Mouse (Mus musculus): Measurements from ENCODE around the gene Vegfd. TPM values are rescaled to one million over a fixed set of nuclear protein-coding genes. Genes with fewer than 3 reads are reported as not detected.

Vegfd gene
- polyA plus RNA-seq, 1 experiment from 2014 or later: 20.3 TPM

DNA sequence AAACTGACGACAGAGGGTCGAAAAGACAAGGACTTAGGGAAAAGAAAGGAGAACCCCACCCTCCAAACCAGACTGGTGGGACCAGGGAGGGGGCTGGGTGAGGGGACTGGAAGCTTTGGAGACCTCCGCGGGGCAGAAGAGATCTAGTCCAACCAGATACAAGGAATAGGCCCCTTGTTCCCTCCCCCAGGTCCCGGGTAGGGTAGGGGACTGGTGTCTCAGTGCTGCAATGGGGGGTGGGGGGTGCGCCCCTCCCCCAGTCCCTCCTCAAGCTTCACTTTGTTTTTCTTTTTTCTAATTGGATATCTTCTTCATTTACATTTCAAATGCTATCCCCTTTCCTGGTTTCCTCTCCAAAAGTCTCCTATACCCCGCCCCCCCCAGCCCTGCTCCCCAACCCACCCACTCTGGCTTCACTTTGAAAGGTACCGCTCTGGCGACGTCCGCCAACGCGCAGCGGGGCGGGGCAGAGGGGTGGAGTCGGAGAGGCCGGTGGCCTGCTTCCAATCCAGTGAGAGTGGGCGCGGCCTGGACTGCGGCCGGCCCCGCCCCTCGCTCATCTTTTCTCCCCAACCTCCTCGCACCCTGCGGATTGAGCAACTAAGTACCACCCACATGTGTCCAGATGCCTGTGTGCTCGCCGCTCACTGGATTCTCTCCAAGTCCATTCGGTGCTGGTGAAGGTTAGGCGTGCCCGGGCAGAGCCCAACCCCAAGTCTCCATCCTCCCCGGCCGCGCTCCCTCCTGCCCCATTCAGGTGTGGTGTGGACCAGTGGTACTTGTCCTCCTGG is 8.6 kb downstream of the Vegfd start:
- Histone ChIP-seq H3K27ac (peak overlapping the region; percentile 74), H3K4me2 (peak overlapping the region; percentile 70), H3K4me3 (replicated peaks) (peak overlapping the region; percentile 40), H3K36me3 (no peaks in the 10 kb centered on the region), H3K9ac (no peak overlapping the region), H3K27me3 (peaks cover 25% of the 10 kb centered on the region), H3K4me1 (no peaks in the 10 kb centered on the region), H3K9me3 (replicated peaks) (no peaks in the 10 kb centered on the region)
- peak; percentile 98 for ATAC-seq (replicated peaks; ENCODE audit: low FRiP score)
- 25% methylated on average over 32 of the region's 33 CpGs for WGBS

- no peak for ATAC-seq (replicated peaks; ENCODE audit: low FRiP score)
- H3K4me1 ChIP-seq: no peaks in the 10 kb centered on the region
- H3K27me3 ChIP-seq: peaks cover 7% of the 10 kb centered on the region; the same call in 1 of the 2 replicates
- H3K36me3 ChIP-seq: no peaks in the 10 kb centered on the region
- 77% methylated on average over 4 of the region's 4 CpGs for WGBS
- no peak overlapping the region for H3K27ac ChIP-seq
- no peak overlapping the region for H3K4me2 ChIP-seq
- H3K4me3 ChIP-seq (replicated peaks): no peak overlapping the region
- no peak overlapping the region for H3K9ac ChIP-seq
- H3K9me3 ChIP-seq (replicated peaks): no peaks in the 10 kb centered on the region
These were observed 20.9 kb downstream of the Vegfd start for GRCm38 (mm10) chrX:164394091-164394490.

DNA sequence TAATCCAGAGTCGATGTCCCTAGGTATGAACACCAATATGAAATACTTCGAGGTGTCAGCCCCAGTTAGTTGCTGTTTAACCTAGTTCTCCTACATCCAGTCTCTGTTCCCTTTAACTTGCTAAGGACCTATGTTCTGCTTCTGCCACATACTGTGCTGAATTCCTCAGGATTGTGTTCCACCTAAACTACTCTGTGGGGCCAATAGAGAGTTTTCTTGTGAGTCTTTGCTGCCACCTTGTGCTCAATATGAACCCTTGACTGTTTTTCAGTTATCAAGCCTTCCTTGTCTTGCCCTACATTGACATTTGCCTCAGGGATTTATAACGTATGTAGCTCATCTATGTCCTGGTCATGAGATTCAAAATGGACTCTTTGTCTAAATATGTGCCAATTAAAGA is 25.3 kb downstream of the Vegfd start:
- H3K9me3 ChIP-seq (replicated peaks): no peaks in the 10 kb centered on the region

DNA sequence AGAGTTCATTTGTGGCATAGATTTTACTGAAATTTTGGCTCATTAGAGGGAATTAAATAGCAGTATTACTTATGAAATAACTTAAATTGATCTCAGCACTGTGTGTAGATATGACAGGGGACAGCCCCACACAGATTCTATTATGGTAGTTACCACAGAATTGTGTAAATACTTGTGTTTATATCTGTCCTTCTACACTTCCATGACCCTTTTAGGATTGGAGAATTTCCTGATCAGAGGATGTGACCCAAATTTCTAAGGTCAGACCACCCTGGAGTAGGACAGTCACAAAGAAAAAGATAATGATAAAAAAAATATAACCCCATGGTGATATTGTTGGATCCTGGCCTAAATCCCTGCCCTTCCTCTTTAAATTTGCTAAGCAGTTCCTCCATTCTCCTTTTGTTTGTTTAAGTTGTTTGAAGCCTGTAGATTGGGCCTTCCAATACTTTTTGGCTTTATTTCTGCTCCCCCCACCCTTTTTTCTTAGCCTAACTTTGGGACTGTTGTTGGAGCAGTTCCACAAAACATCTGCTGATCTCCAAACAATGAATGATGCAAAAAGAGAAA is 32.0 kb downstream of the Vegfd start:
- no peak for ATAC-seq (replicated peaks; ENCODE audit: low FRiP score)
- H3K27ac ChIP-seq: no peak overlapping the region
- H3K9me3 ChIP-seq (replicated peaks): no peaks in the 10 kb centered on the region
- H3K9ac ChIP-seq: no peak overlapping the region
- no peaks in the 10 kb centered on the region for H3K36me3 ChIP-seq
- peaks cover 12% of the 10 kb centered on the region for H3K27me3 ChIP-seq
- no peak overlapping the region for H3K4me3 ChIP-seq (replicated peaks)
- no peak overlapping the region for H3K4me2 ChIP-seq
- no peaks in the 10 kb centered on the region for H3K4me1 ChIP-seq

More for the DNA sequence above, 25.3 kb downstream of the Vegfd start:
- WGBS: 62% methylated on average over 3 of the region's 3 CpGs
- H3K9ac ChIP-seq: no peak overlapping the region
- H3K27ac ChIP-seq: no peak overlapping the region
- no peak for ATAC-seq (replicated peaks; ENCODE audit: low FRiP score)
- no peak overlapping the region for H3K4me2 ChIP-seq
- H3K36me3 ChIP-seq: no peaks in the 10 kb centered on the region
- H3K27me3 ChIP-seq: peaks cover 7% of the 10 kb centered on the region; the same call in 1 of the 2 replicates
- no peaks in the 10 kb centered on the region for H3K4me1 ChIP-seq
- no peak overlapping the region for H3K4me3 ChIP-seq (replicated peaks)

- Histone ChIP-seq H3K9me3 (replicated peaks) (no peaks in the 10 kb centered on the region), H3K4me3 (replicated peaks) (no peak overlapping the region), H3K27ac (no peak overlapping the region), H3K9ac (no peak overlapping the region), H3K27me3 (peaks cover 12% of the 10 kb centered on the region), H3K36me3 (no peaks in the 10 kb centered on the region), H3K4me1 (no peaks in the 10 kb centered on the region), H3K4me2 (no peak overlapping the region)
- WGBS: 73% methylated on average over 9 of the region's 9 CpGs
- ATAC-seq (replicated peaks; ENCODE audit: low FRiP score): no peak
These were observed 33.2 kb downstream of the Vegfd start for GRCm38 (mm10) chrX:164406133-164407022.

- Histone ChIP-seq H3K4me3 (replicated peaks) (no peak overlapping the region), H3K9me3 (replicated peaks) (no peaks in the 10 kb centered on the region), H3K9ac (no peak overlapping the region), H3K27ac (no peak overlapping the region), H3K4me1 (no peaks in the 10 kb centered on the region), H3K27me3 (peaks cover 19% of the 10 kb centered on the region), H3K36me3 (no peaks in the 10 kb centered on the region), H3K4me2 (no peak overlapping the region)
- no peak for ATAC-seq (replicated peaks; ENCODE audit: low FRiP score)
- WGBS: 76% methylated on average over 3 of the region's 3 CpGs
These were observed 35.2 kb downstream of the Vegfd start for GRCm38 (mm10) chrX:164408301-164408927.

DNA sequence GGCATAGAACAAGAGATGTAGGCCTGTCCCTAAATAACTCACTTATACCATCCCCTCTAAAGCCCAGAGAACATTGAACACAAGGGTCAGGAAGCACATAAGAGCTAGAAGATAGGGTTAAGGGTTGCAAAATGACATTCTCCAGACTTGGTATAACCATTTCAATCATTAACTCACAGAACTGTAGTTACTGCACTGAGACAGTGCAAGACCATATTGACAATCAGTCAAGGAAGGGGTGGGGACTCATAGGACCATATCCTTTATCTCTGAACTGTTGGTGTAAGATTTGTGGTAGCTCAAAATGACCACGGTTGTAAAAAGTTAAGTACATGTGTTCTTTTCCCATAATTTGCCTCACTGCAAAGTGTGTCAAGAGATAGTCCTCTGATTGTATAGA is 37.4 kb downstream of the Vegfd start:
- WGBS: 74% methylated on average over 1 of the region's 1 CpGs
- ATAC-seq (replicated peaks; ENCODE audit: low FRiP score): no peak
- no peak overlapping the region for H3K4me3 ChIP-seq (replicated peaks)

DNA sequence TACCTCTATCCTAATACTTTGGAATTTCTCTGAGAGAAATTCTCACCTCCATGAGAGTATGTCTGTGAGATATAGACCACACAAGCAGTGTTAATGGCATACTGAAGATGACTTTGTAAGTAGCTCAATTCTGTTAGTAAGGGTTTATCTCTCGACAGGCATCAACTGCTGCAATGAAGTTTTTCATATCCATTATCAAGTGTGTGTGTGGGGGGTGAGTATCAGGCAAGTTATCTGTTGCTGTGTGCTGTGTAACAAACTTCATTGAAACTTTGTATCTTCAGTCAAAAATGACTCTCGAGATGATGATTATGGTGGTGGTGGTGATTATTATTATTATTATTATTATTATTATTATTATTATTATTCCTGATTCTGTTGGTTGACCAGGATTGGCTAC is 43.6 kb downstream of the Vegfd start:
- no peak for ATAC-seq (replicated peaks; ENCODE audit: low FRiP score)
- peaks cover 44% of the 10 kb centered on the region for H3K27me3 ChIP-seq
- WGBS: 81% methylated on average over 2 of the region's 2 CpGs
- no peak overlapping the region for H3K4me2 ChIP-seq
- 0 out of 2 replicates have a peak, but pooled peaks cover 8% of the 10 kb centered on the region for H3K4me1 ChIP-seq
- no peak overlapping the region for H3K27ac ChIP-seq
- H3K4me3 ChIP-seq (replicated peaks): no peak overlapping the region
- H3K36me3 ChIP-seq: no peaks in the 10 kb centered on the region
- no peak overlapping the region for H3K9ac ChIP-seq
- H3K9me3 ChIP-seq (replicated peaks): no peaks in the 10 kb centered on the region

More for the DNA sequence above, 37.4 kb downstream of the Vegfd start:
- Histone ChIP-seq H3K27me3 (peaks cover 31% of the 10 kb centered on the region), H3K36me3 (no peaks in the 10 kb centered on the region), H3K9ac (no peak overlapping the region), H3K4me1 (no peaks in the 10 kb centered on the region), H3K27ac (no peak overlapping the region), H3K9me3 (replicated peaks) (no peaks in the 10 kb centered on the region), H3K4me2 (no peak overlapping the region)

DNA sequence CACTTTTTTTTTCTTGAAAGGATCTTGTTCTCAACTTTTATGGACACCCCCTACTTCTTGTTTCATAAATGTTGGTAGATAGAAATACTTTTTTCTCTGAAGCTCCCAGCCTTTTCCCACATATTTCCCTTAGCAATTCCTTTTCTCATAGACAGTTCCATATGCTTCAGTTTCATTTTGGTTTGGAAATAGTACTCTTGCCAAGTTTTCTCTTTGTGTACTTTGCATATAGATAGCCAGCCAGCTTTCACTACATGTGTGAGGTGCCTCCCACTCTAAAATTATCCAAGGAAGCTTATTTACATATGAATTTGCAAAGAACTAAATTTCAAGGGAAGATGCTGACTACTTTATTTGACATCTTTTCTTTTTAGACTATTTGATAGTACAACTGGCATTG is 44.8 kb downstream of the Vegfd start:
- no peak overlapping the region for H3K4me3 ChIP-seq (replicated peaks)
- no peak overlapping the region for H3K9ac ChIP-seq
- H3K27ac ChIP-seq: no peak overlapping the region
- no peaks in the 10 kb centered on the region for H3K9me3 ChIP-seq (replicated peaks)
- peaks cover 43% of the 10 kb centered on the region for H3K27me3 ChIP-seq
- ATAC-seq (replicated peaks; ENCODE audit: low FRiP score): no peak
- H3K36me3 ChIP-seq: peaks cover 6% of the 10 kb centered on the region
- 0 out of 2 replicates have a peak, but pooled peaks cover 8% of the 10 kb centered on the region for H3K4me1 ChIP-seq
- H3K4me2 ChIP-seq: no peak overlapping the region

DNA sequence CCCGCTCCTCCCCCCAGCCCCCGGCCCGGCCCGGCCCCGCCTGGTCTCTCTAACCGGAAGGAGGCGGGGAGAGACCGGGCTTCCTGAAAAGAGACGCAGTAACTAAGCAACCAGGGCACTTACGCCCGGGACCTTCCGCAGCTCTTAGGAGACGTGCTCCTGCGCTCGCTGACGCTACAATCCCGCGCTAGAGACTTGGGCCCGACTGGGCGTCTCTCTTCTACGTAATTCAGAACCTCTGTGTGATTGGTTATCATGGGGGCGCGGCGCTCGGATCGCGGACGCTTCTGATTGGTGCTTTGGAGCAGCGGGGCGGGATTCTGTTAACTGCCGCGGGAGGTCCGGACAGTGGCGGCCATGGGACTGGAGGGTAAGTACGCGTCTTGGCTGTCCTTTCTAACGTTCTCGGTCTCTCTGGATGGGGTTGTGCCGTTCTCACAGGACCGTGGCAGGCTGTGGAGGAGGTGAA is 46.3 kb downstream of the Vegfd start, which contains the start of gene Piga:
Gene Piga, plus strand, starts transcription at position 317 of the 469 bp plus-strand sequence.
- Histone ChIP-seq H3K9me3 (replicated peaks) (no peaks in the 10 kb centered on the region), H3K4me3 (replicated peaks) (peak within 1 kb of the TSS; percentile 60), H3K4me1 (0 out of 2 replicates have a peak, but pooled peaks cover 8% of the 10 kb centered on the region), H3K36me3 (peaks cover 17% of the 10 kb centered on the region), H3K4me2 (peak within 1 kb of the TSS; percentile 51), H3K9ac (peak within 1 kb of the TSS; percentile 56), H3K27ac (peak within 1 kb of the TSS; percentile 82), H3K27me3 (peaks cover 46% of the 10 kb centered on the region)
- ATAC-seq (replicated peaks; ENCODE audit: low FRiP score): peak; percentile 100
- WGBS: 13% methylated on average over 40 of the region's 40 CpGs

DNA sequence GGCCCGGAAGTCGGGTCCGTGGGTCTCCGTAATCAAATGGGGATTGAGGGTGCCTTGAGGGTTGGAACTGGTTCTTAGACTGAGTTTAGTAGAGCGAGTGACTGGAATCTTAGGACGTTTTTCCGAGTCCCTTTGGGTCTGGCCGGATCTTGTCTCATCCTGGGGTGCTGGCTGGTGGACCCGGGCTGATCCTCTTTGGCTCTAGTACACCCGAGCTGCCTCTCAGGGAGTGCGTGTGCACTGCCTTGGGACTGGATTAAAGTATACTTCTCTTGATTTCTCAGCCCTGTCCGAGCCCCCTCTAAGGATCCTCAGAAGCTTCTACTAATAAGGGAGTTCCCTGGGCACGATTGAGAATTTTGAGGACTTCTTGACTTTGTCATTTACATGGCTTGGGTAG is 46.8 kb downstream of the Vegfd start:
- no peak; the same call in 1 of the 2 replicates for ATAC-seq (replicated peaks; ENCODE audit: low FRiP score)
- Histone ChIP-seq H3K27me3 (peaks cover 43% of the 10 kb centered on the region), H3K4me1 (0 out of 2 replicates have a peak, but pooled peaks cover 8% of the 10 kb centered on the region), H3K4me2 (peak overlapping the region; percentile 51), H3K9me3 (replicated peaks) (no peaks in the 10 kb centered on the region), H3K36me3 (peaks cover 17% of the 10 kb centered on the region), H3K9ac (peak overlapping the region; percentile 56), H3K4me3 (replicated peaks) (peak overlapping the region; percentile 60), H3K27ac (peak overlapping the region; percentile 82)
- WGBS: 31% methylated on average over 13 of the region's 13 CpGs
